10 mouse cellular contexts compared by ENCODE assay signal in genomic region chr10:63056966-63057750, GRCm38 (mm10). TPM values are rescaled to one million over a fixed set of nuclear protein-coding genes. Genes with fewer than 3 reads are reported as not detected.
A peak's percentile ranks its signal among the peaks of the same experiment; 100 is the strongest.
DNase-seq lines count a peak whose midpoint lies in the region; ATAC-seq and TF ChIP-seq lines count a peak whose summit lies in the region.
"Had no signal": no experiment of that assay in that cellular context is flagged by ENCODE, and none has a peak within 500 bp of the region (broad histone marks: within the 10 kb centered on the region; RNA-seq: fewer than 3 reads in every experiment).

No protein-coding gene starts in this region.

- peaks cover 41% of the 10 kb centered on the region for H3K36me3 ChIP-seq in liver, adult 2 months (ENCODE audit: control insufficient read depth, insufficient read depth, low read length)
- no peaks in the 10 kb centered on the region for H3K36me3 ChIP-seq in liver, embryonic 11.5 days (ENCODE audit: control insufficient read depth, insufficient read depth, low read length)
- H3K36me3 ChIP-seq in heart, embryonic 14.5 days (ENCODE audit: control insufficient read depth, insufficient read depth, low read length): no peaks in the 10 kb centered on the region
- H3K36me3 ChIP-seq in stomach, embryonic 16.5 days (ENCODE audit: control insufficient read depth, insufficient read depth, low read length): no peaks in the 10 kb centered on the region

- intact Hi-C loops in left cerebral cortex, postnatal 10 days (cut with DNase I): no loop called here

- no peak overlapping the region for H3K4me3 ChIP-seq in liver, adult 2 months (ENCODE audit: insufficient read depth, low read depth, low read length)
- H3K4me3 ChIP-seq in liver, embryonic 11.5 days (ENCODE audit: low read depth, low read length): no peak overlapping the region
- H3K4me3 ChIP-seq in heart, embryonic 14.5 days (ENCODE audit: control insufficient read depth in 1 of 2, insufficient read depth in 1 of 2, low read depth in 1 of 2, low read length in 2 of 2): no peak overlapping the region
- H3K4me3 ChIP-seq in stomach, embryonic 16.5 days (replicated peaks; ENCODE audit: low read length): no peak overlapping the region

- no peak for TF ChIP-seq CTCF in liver, adult 2 months (IDR thresholded peaks at IDR 0.05; ENCODE audit: low read depth, low read length)

- H3K27ac ChIP-seq in liver, adult 2 months (replicated peaks; ENCODE audit: insufficient read depth, low read depth, low read length): no peak overlapping the region
- no peak overlapping the region for H3K27ac ChIP-seq in liver, embryonic 11.5 days (ENCODE audit: low read depth, low read length)
- H3K27ac ChIP-seq in heart, embryonic 14.5 days (replicated peaks in 1 of 2; ENCODE audit: control insufficient read depth in 1 of 2, insufficient read depth in 1 of 2, low read depth in 2 of 2, low read length in 2 of 2): no peak overlapping the region
- peak overlapping the region; percentile 16 for H3K27ac ChIP-seq in stomach, embryonic 16.5 days (ENCODE audit: low read length)

- no peak overlapping the region for H3K9ac ChIP-seq in liver, adult 2 months (ENCODE audit: low read depth, low read length)
- H3K9ac ChIP-seq in liver, embryonic 11.5 days (ENCODE audit: low read depth, low read length): no peak overlapping the region
- H3K9ac ChIP-seq in heart, embryonic 14.5 days (ENCODE audit: low read length): no peak overlapping the region
- H3K9ac ChIP-seq in stomach, embryonic 16.5 days (ENCODE audit: low read length): no peak overlapping the region

- TF ChIP-seq POLR2A in liver, adult 2 months (IDR thresholded peaks at IDR 0.05; ENCODE audit: extremely low read depth, insufficient read depth, low read length): no peak

- ATAC-seq in liver, embryonic 11.5 days (replicated peaks; ENCODE audit: low FRiP score): no peak
- no peak for ATAC-seq in heart, embryonic 14.5 days (ENCODE audit: insufficient number of reproducible peaks, insufficient read depth, low FRiP score, low read depth)
- ATAC-seq in stomach, embryonic 16.5 days (ENCODE audit: insufficient read depth, low FRiP score): peak; percentile 57; the same call in 1 of the 2 replicates

- H3K4me1 ChIP-seq in liver, adult 2 months (ENCODE audit: control insufficient read depth, insufficient read depth, low read length): peaks cover 7% of the 10 kb centered on the region; the same call in 1 of the 2 replicates
- no peaks in the 10 kb centered on the region for H3K4me1 ChIP-seq in liver, embryonic 11.5 days (replicated peaks; ENCODE audit: control insufficient read depth, insufficient read depth, low read length)
- H3K4me1 ChIP-seq in heart, embryonic 14.5 days (ENCODE audit: control insufficient read depth in 2 of 2, insufficient read depth in 2 of 2, low read length in 2 of 2): peaks cover 3 to 4% of the 10 kb centered on the region in 2 experiments; a peak in 2 of 4 replicates
- H3K4me1 ChIP-seq in stomach, embryonic 16.5 days (ENCODE audit: control insufficient read depth, insufficient read depth, low read length): no peaks in the 10 kb centered on the region

- H3K27me3 ChIP-seq in liver, adult 2 months (ENCODE audit: control insufficient read depth, insufficient read depth, low read length): no peaks in the 10 kb centered on the region
- H3K27me3 ChIP-seq in liver, embryonic 11.5 days (replicated peaks; ENCODE audit: control insufficient read depth, insufficient read depth, low read length): no peaks in the 10 kb centered on the region
- H3K27me3 ChIP-seq in heart, embryonic 14.5 days (ENCODE audit: control insufficient read depth, insufficient read depth, low read length): no peaks in the 10 kb centered on the region
- H3K27me3 ChIP-seq in stomach, embryonic 16.5 days (ENCODE audit: control insufficient read depth, insufficient read depth, low read length): no peaks in the 10 kb centered on the region

- H3K9me3 ChIP-seq in liver, embryonic 11.5 days (ENCODE audit: control insufficient read depth, low read length): no peaks in the 10 kb centered on the region
- no peaks in the 10 kb centered on the region for H3K9me3 ChIP-seq in heart, embryonic 14.5 days (ENCODE audit: control insufficient read depth, low read length)
- H3K9me3 ChIP-seq in stomach, embryonic 16.5 days (replicated peaks; ENCODE audit: control insufficient read depth, low read length): no peaks in the 10 kb centered on the region

- 61% methylated on average over 24 of the region's 24 CpGs for WGBS in liver, adult 2 months
- WGBS in liver, embryonic 11.5 days: 36% methylated on average over 24 of the region's 24 CpGs
- 36% methylated on average over 24 of the region's 24 CpGs for WGBS in heart, embryonic 14.5 days
- 27% methylated on average over 24 of the region's 24 CpGs for WGBS in stomach, embryonic 16.5 days

- DNase-seq in liver, adult 2 months (ENCODE audit: extremely low read depth, low read depth, low spot score): peak; percentile 71
- no peak for DNase-seq in liver, embryonic 11.5 days (ENCODE audit: low spot score)
- DNase-seq in kidney, postnatal 14 days: peak; percentile 43
- no peak for DNase-seq in cerebellum, adult 18-20 months
- DNase-seq in left cerebral cortex, postnatal 10 days (ENCODE audit: extremely low spot score in 1 of 2, low spot score in 2 of 2): no peak
- no peak for DNase-seq in right cerebral cortex, postnatal 4 days
- DNase-seq: thymus, adult 2 months had no signal

- H3K79me2 ChIP-seq in liver, adult 2 months (ENCODE audit: control insufficient read depth, insufficient read depth, low read length): no peaks in the 10 kb centered on the region

- H3K4me2 ChIP-seq in liver, embryonic 11.5 days: no peak overlapping the region
- H3K4me2 ChIP-seq in heart, embryonic 14.5 days (ENCODE audit: low read length): peak overlapping the region; percentile 33
- H3K4me2 ChIP-seq in stomach, embryonic 16.5 days (ENCODE audit: low read depth, low read length): no peak overlapping the region

RNA-seq across cellular contexts. Expression of gene Pbld1, which starts 2.8 kb away (rescaled TPM):
- 226 and 238 TPM in 2 replicates for total RNA-seq in liver, adult 2 months (2014; rRNA removed)
- polyA plus RNA-seq in liver, adult 2 months (2012; rRNA removed): 166 and 174 TPM in 2 replicates
- polyA plus RNA-seq in liver, embryonic 11.5 days (2014; fragmentation: Nextera tagmentation; extraction: Ambion mirVana): 1.9 and 2.5 TPM in 2 replicates
- polyA plus RNA-seq in heart, embryonic 14.5 days (2014; fragmentation: Nextera tagmentation; extraction: Ambion mirVana): 0.66 and 0.68 TPM in 2 replicates
- polyA plus RNA-seq in stomach, embryonic 16.5 days (2015; fragmentation: Nextera tagmentation; extraction: Ambion mirVana): 6.1 and 6.9 TPM in 2 replicates
- total RNA-seq in left cerebral cortex, postnatal 10 days (2021): under 1 TPM in 1 of 2 experiments, not detected in 1; 0.14 TPM
- total RNA-seq: common myeloid progenitor, adult 5-6 weeks had no signal

RNA-seq across cellular contexts. Expression of gene Pbld2, which starts 33.0 kb away (rescaled TPM):
- 115 and 119 TPM in 2 replicates for total RNA-seq in liver, adult 2 months (2014; rRNA removed)
- polyA plus RNA-seq in liver, adult 2 months (2012; rRNA removed): 90.8 and 106 TPM in 2 replicates
- polyA plus RNA-seq in liver, embryonic 11.5 days (2014; fragmentation: Nextera tagmentation; extraction: Ambion mirVana): 0.73 and 1.2 TPM in 2 replicates
- polyA plus RNA-seq in heart, embryonic 14.5 days (2014; fragmentation: Nextera tagmentation; extraction: Ambion mirVana): 0.46 and 1.3 TPM in 2 replicates
- 5.2 and 5.9 TPM in 2 replicates for polyA plus RNA-seq in stomach, embryonic 16.5 days (2015; fragmentation: Nextera tagmentation; extraction: Ambion mirVana)
- total RNA-seq in left cerebral cortex, postnatal 10 days (2021): 1 to 10 TPM; 2.2 to 2.3 TPM

RNA-seq across cellular contexts. Expression of gene Hnrnph3, which starts 33.1 kb away (rescaled TPM):
- 12.9 and 14.4 TPM in 2 replicates for total RNA-seq in liver, adult 2 months (2014; rRNA removed)
- polyA plus RNA-seq in liver, adult 2 months (2012; rRNA removed): 3.9 and 4.5 TPM in 2 replicates
- polyA plus RNA-seq in liver, embryonic 11.5 days (2014; fragmentation: Nextera tagmentation; extraction: Ambion mirVana): 52.6 and 57.1 TPM in 2 replicates
- polyA plus RNA-seq in heart, embryonic 14.5 days (2014; fragmentation: Nextera tagmentation; extraction: Ambion mirVana): 42.8 and 47.3 TPM in 2 replicates
- polyA plus RNA-seq in stomach, embryonic 16.5 days (2015; fragmentation: Nextera tagmentation; extraction: Ambion mirVana): 84.1 and 86.5 TPM in 2 replicates
- total RNA-seq in left cerebral cortex, postnatal 10 days (2021): 10 to 100 TPM; 32.0 to 35.9 TPM

RNA-seq across cellular contexts. Expression of gene Atoh7, which starts 42.3 kb away (rescaled TPM):
- not detected in 2 replicates for total RNA-seq in liver, adult 2 months (2014; rRNA removed)
- polyA plus RNA-seq in liver, adult 2 months (2012; rRNA removed): not detected in 2 replicates
- not detected in 2 replicates for polyA plus RNA-seq in liver, embryonic 11.5 days (2014; fragmentation: Nextera tagmentation; extraction: Ambion mirVana)
- polyA plus RNA-seq in heart, embryonic 14.5 days (2014; fragmentation: Nextera tagmentation; extraction: Ambion mirVana): not detected in 2 replicates
- polyA plus RNA-seq in stomach, embryonic 16.5 days (2015; fragmentation: Nextera tagmentation; extraction: Ambion mirVana): not detected in 2 replicates
- 1 to 10 TPM; 1.6 to 1.9 TPM for total RNA-seq in left cerebral cortex, postnatal 10 days (2021)
- total RNA-seq: common myeloid progenitor, adult 5-6 weeks had no signal

Comparison
In these comparisons a context has a peak if more than half of its experiments do, and no peak if none do; other contexts are left out.
1. DNase-seq: peak in liver, adult 2 months (single experiment) and kidney, postnatal 14 days (single experiment); none in liver, embryonic 11.5 days (single experiment), cerebellum, adult 18-20 months (0 of 2), left cerebral cortex, postnatal 10 days (0 of 2) and right cerebral cortex, postnatal 4 days (single experiment).
2. RNA of gene Pbld1, which starts 2.8 kb away (polyA plus RNA-seq): 166 to 174 TPM in liver, adult 2 months; 6.1 to 6.9 TPM in stomach, embryonic 16.5 days, 1.9 to 2.5 TPM in liver, embryonic 11.5 days and 0.66 to 0.68 TPM in heart, embryonic 14.5 days; every median in the first group is over 10 times any median in the second.
3. RNA of gene Pbld2, which starts 33.0 kb away (polyA plus RNA-seq): 90.8 to 106 TPM in liver, adult 2 months; 5.2 to 5.9 TPM in stomach, embryonic 16.5 days, 0.73 to 1.2 TPM in liver, embryonic 11.5 days and 0.46 to 1.3 TPM in heart, embryonic 14.5 days; every median in the first group is over 10 times any median in the second.